Mouse (Mus musculus) small intestine, adult 2 months (tissue): ENCODE data around the gene Gstp3. TPM values are rescaled to one million over a fixed set of nuclear protein-coding genes. Genes with fewer than 3 reads are reported as not detected.

ENCODE experiments used
- H3K27ac ChIP-seq: fragments of 200-500 bp; 2 replicates; pipeline ENCODE4 v1.5.1; 2012; ENCODE audit warnings: low read depth, low read length, control low read depth, inconsistent platforms; ENCODE audit not compliant: insufficient read depth
- H3K27me3 ChIP-seq: fragments of 200-500 bp; 2 replicates; pipeline ENCODE4 v1.6.1; 2012; ENCODE audit warnings: mild to moderate bottlenecking, moderate library complexity, low read length, inconsistent platforms; ENCODE audit not compliant: control insufficient read depth, insufficient read depth
- H3K36me3 ChIP-seq: fragments of 200-500 bp; 2 replicates; pipeline ENCODE4 v1.6.1; 2012; ENCODE audit warnings: mild to moderate bottlenecking, low read length, control low read depth, inconsistent platforms; ENCODE audit not compliant: control insufficient read depth, insufficient read depth
- H3K4me1 ChIP-seq: fragments of 200-500 bp; 2 replicates; pipeline ENCODE4 v1.6.1; 2012; ENCODE audit warnings: low read length, inconsistent platforms, mixed read lengths; ENCODE audit not compliant: control insufficient read depth, insufficient read depth, insufficient read length
- H3K4me3 ChIP-seq: fragments of 200-500 bp; 2 replicates; pipeline ENCODE4 v1.5.1; 2012; ENCODE audit warnings: low read depth, mild to moderate bottlenecking, control low read depth, inconsistent platforms, low read length, moderate library complexity
- CTCF ChIP-seq: fragments of 200-500 bp; IDR thresholded peaks from 2 replicates; pipeline ENCODE4 v1.5.1; 2012; ENCODE audit warnings: low read depth, mild to moderate bottlenecking, control low read depth, inconsistent platforms, low read length, moderate library complexity, mixed read lengths; ENCODE audit not compliant: insufficient replicate concordance, insufficient read length; ENCODE audit errors: extremely low read depth
- POLR2A ChIP-seq: fragments of 200-500 bp; IDR thresholded peaks from 2 replicates; pipeline ENCODE4 v1.6.1; 2012; ENCODE audit warnings: low read depth, mild to moderate bottlenecking, control low read depth, inconsistent platforms, low read length, moderate library complexity
- WGBS: fragments of 180-500 bp; shearing (Covaris S2); methylation state at CpG from one replicate; pipeline ENCODE4 v1.1.7; 2018; 5-methylcytosine and 5-hydroxymethylcytosine counted together
- polyA plus RNA-seq: library from polyadenylated mRNA; depleted of rRNA; stranded (reverse); fragments of >200 nt; gene quantifications from 2 replicates; pipeline ENCODE4 v1.2.3, GENCODE M21; 2012

Gene Gstp3
- polyA plus RNA-seq, 1 experiment, result 15.0 TPM

- Histone ChIP-seq H3K4me1 (no peaks in the 10 kb centered on the region; the same call in 1 of the 2 replicates), H3K36me3 (no peaks in the 10 kb centered on the region), H3K27ac (no peak overlapping the region), H3K27me3 (no peaks in the 10 kb centered on the region), H3K4me3 (no peak overlapping the region)
- WGBS, result 80% methylated on average over 11 of the region's 11 CpGs
- TF ChIP-seq CTCF (no peak), POLR2A (no peak)
Observed at GRCm38 (mm10) chr19:4082219-4082965, 23.0 kb upstream of the Gstp3 start.

DNA sequence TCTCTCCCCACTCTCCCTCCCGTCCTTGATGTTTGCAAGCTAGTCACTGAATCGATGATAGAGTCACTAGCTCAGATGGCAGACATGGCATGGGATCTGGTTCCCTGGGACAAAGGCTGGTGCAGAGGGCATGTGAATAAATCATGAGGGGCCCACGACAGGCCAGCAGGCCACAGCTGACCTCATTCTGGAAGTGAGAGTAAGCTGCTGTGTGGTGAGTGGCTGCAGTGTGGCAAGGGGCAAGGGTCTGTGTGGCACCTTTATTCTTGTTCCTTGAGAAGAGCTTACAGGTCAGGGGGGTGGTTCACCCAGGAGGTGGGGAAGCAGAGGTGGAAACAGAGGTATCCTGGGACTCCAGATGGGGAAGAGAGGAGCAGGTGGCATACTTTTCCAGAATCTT, 22.0 kb upstream of the Gstp3 start, which contains the start of gene Cabp2:
Gene Cabp2, plus strand, starts transcription at position 185 of the 400 bp plus-strand sequence.
- Histone ChIP-seq H3K4me3 (no peak within 1 kb of the TSS), H3K4me1 (no peaks in the 10 kb centered on the region; the same call in 1 of the 2 replicates), H3K27ac (no peak within 1 kb of the TSS), H3K27me3 (no peaks in the 10 kb centered on the region), H3K36me3 (no peaks in the 10 kb centered on the region)
- WGBS, result 81% methylated on average over 3 of the region's 3 CpGs
- TF ChIP-seq CTCF, result no peak

DNA sequence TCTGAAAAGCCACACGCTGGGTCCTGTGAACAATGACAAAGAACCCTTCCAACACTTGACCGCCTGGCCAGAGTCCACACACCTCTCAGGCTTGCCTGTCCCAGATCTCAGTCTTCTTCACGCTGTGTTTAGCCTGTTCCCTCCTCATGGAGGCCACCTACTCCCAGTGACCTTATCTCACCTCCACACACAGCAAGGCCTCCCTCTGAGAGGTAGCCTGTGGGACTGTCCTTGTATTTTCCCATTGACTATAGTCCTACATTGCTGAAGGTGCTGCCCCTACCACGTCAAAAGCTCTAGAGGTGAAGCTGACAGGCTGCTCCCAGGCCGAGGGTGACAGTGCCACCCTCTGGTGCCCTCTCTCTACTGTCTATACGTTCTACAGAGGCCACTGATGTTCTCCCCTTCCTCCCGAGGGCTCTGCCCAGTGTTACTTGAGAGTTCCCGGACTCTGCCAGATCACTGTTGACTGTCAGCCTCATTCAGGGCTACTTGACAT, 21.2 kb upstream of the Gstp3 start:
- peak; percentile 44; the same call in 1 of the 2 replicates for TF ChIP-seq CTCF
- no peak for TF ChIP-seq POLR2A
- H3K27ac ChIP-seq, result no peak overlapping the region
- H3K36me3 ChIP-seq, result no peaks in the 10 kb centered on the region
- H3K4me3 ChIP-seq, result no peak overlapping the region
- no peaks in the 10 kb centered on the region; the same call in 1 of the 2 replicates for H3K4me1 ChIP-seq
- no peaks in the 10 kb centered on the region for H3K27me3 ChIP-seq
- 52% methylated on average over 8 of the region's 8 CpGs for WGBS

DNA sequence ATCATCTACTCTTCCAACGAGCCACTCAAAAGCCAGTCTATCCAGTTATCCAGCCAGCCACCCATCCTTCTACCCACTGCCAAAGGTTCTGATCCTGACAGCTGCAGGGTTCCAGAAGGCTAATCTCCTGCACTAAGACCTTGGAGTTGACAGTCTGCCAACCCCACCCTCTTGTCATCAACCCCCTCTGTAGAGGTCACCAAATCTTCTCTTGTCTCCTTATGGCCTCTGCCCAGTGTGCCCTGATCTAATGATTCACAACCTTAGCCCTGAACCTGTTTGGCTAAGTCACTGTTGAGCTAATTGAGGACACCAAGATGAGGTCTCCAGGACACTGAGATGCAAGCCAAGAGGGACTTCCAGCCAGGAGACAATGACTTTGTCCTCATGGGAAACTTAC, 20.2 kb upstream of the Gstp3 start:
- WGBS, result 36% methylated on average over 1 of the region's 1 CpGs
- Histone ChIP-seq H3K36me3 (no peaks in the 10 kb centered on the region), H3K27ac (no peak overlapping the region), H3K4me1 (no peaks in the 10 kb centered on the region; the same call in 1 of the 2 replicates), H3K27me3 (no peaks in the 10 kb centered on the region), H3K4me3 (no peak overlapping the region)
- TF ChIP-seq CTCF, result no peak
- TF ChIP-seq POLR2A, result no peak

DNA sequence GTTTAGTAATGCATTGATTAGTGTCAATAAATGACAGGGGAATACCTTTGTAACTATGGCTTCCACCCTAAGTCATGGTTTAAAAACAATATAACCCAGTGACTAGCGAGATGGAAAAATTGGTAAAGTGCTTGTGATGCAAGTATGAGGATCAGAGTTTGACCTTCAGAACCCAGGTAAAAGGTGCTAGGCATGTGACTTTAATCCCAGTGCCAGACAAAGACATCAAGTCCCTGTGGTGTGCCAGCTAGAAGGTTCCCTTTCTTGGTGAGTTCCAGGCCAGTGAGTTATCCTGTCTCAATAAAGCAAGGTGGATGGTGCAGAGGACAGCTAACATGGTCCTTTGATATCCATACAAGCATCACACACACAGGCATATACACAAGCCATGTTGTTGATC, 16.2 kb upstream of the Gstp3 start:
- peaks cover 6% of the 10 kb centered on the region; the same call in 1 of the 2 replicates for H3K4me1 ChIP-seq
- no peak overlapping the region for H3K27ac ChIP-seq
- no peaks in the 10 kb centered on the region for H3K36me3 ChIP-seq
- 80% methylated on average over 1 of the region's 1 CpGs for WGBS
- TF ChIP-seq POLR2A, result no peak
- TF ChIP-seq CTCF, result no peak
- H3K4me3 ChIP-seq, result no peak overlapping the region
- no peaks in the 10 kb centered on the region for H3K27me3 ChIP-seq

DNA sequence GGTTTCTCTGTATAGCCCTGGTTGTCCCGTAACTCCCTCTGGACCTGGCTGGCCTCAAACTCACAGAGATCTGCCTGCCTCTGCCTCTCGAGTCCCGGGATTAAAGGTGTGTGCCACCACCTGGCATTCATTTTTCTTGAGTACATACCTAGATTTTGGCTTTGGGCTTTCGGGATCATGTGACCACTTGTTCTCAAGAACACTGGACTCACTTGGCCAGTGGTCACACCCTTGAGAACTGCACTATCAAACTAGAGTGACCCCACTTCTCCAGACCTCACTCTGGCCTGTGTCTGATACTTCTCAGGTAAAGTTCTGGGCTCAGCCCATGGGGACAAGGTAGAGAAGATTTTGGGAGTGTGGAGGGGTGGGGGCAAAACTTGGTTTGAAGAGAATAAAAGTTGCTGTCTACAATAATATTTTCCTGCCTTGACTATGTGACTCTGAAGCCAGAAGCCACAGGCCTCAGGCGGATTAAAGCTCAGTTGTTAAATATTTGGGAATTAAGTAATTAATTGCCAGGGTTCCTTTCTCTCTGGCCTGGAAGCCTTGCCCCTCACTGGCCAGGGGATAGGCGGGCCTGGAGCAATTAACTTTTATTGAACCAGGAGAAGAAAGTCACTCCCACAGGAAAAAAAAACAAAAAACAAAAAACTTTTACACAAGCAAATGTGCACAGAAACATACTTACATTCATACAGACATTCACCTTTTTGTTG, 13.5 kb upstream of the Gstp3 start:
- TF ChIP-seq CTCF (no peak), POLR2A (no peak)
- H3K27ac ChIP-seq, result no peak overlapping the region

GRCm38 (mm10) chr19:4071406-4071805, 12.0 kb upstream of the Gstp3 start:
- no peaks in the 10 kb centered on the region for H3K36me3 ChIP-seq
- H3K4me3 ChIP-seq, result no peak overlapping the region
- no peak overlapping the region for H3K27ac ChIP-seq
- H3K27me3 ChIP-seq, result no peaks in the 10 kb centered on the region
- no peak for TF ChIP-seq CTCF
- TF ChIP-seq POLR2A, result no peak
- peaks cover 16% of the 10 kb centered on the region for H3K4me1 ChIP-seq
- 62% methylated on average over 6 of the region's 6 CpGs for WGBS

More for the DNA sequence above, 13.5 kb upstream of the Gstp3 start:
- no peaks in the 10 kb centered on the region for H3K36me3 ChIP-seq
- H3K4me1 ChIP-seq, result peaks cover 13% of the 10 kb centered on the region
- H3K4me3 ChIP-seq, result no peak overlapping the region
- no peaks in the 10 kb centered on the region for H3K27me3 ChIP-seq
- WGBS, result 60% methylated on average over 6 of the region's 6 CpGs
